Mouse (Mus musculus) erythroid progenitor cell, adult 5-6 weeks (primary cell): ENCODE results near the gene Cdan1. TPM values are rescaled to one million over a fixed set of nuclear protein-coding genes. Genes with fewer than 3 reads are reported as not detected.
A peak's percentile ranks its signal among the peaks of the same experiment; 100 is the strongest.

ENCODE experiments used
- ATAC-seq: replicated peaks from 2 replicates; pipeline ENCODE4 v1.8.0; 2016; ENCODE audit warnings: moderate number of reproducible peaks, mild to moderate bottlenecking, moderate TSS enrichment, inconsistent platforms; ENCODE audit not compliant: poor library complexity, low FRiP score, severe bottlenecking
- total RNA-seq, 2 experiments: library from RNA; stranded (forward) in 1 of 2; stranded (reverse) in 1 of 2; fragments of 150-400 nt in 1 of 2; fragments of 186-747, 209-891 nt in 1 of 2; gene quantifications; 2 replicates each; pipeline versions ENCODE4 v1.2.3 to v1.2.4; 2015 to 2017; ENCODE audit warnings: low replicate concordance in 2 of 2

Gene Cdan1
- 67.0 and 68.7 TPM in 2 replicates for total RNA-seq (2015; ENCODE audit: low replicate concordance)
- total RNA-seq (2017; ENCODE audit: low replicate concordance) = 76.3 and 114 TPM in 2 replicates

DNA sequence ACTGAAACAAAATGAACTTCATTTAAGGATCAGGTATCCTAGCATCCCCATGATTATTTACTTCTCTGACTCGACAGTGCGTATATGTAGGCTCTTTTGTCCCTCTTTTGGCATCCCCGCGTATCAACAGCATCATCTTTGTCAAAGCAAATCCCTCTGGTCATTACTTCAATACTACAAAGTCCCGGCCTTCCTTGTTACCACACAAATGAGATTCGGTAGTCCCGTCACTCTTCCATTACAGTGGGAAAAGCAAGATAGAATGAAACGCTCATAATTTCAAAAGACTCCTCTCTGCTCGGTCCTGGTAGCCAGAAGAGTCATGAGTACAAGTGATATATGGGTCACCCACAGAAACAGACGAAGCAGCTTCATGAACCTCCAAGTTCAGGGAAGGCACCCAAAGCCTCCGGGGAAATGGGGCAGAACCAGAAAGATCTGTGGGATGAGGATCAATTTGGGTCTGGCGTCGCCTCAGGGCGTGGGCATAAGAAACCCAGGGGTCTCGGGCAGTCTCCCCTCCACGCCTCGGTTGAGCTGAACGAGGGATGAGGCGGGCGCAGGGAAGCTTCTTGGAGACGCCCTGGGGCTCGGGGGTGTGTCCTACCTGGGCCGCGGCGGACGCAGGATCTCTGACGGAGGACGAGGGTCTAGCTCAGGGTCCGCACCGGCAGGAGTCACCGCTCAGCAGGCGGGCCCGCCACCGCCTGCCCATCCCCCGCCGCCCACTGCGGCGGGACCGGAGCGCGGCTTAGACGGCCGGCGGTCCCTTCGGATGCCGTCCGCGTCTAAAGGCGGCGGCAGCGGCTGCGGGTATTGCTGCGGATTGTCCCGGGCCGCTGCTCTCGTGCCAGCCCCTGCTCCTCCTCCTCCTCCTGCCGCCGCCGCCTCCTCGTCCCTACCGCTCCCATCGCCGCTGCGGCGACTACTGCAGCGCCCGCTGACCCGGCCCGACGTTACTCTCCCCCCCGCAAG, at the start of gene Cdan1:
Cdan1 (minus strand) TSS at position 680 of the 975 bp plus-strand sequence.
- ATAC-seq = peak; percentile 69

DNA sequence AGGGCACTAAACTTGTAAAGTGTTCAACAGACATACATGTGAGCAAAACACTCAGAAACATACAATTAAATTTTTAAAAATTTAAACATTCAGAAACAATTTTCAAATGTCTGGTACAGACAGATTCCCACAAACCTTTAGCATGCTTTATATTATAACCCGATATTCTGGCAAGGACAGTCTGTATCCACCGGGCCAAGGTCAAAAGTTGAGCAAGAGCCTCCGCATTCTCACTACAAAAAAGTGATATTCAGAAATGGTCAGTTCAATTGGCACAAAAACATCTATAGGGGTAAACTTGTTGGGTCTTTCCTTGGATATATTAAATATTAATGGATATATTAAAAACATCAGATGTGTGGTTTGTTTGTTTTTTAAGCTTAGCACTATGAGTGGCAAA, 46.4 kb upstream of the Cdan1 start:
- no peak for ATAC-seq

DNA sequence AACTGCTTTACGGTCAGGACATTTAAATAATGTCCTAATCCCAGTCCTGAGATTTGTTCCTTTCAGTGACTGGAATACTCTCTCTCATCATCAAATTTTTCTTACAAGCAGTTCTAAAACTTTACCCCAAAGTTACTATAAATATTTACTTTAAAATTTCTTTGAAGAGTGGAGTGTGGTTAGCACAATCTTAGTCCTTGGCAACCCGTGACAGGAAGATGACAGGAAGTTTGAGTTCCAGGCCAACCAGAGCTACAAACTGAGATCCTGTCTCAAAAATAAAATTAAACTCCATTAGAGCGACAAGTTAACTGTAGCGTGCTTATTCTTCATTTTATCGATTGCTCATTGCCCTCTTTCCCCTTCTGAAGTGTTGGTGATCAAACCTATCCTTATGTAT, 37.7 kb upstream of the Cdan1 start:
- no peak for ATAC-seq

DNA sequence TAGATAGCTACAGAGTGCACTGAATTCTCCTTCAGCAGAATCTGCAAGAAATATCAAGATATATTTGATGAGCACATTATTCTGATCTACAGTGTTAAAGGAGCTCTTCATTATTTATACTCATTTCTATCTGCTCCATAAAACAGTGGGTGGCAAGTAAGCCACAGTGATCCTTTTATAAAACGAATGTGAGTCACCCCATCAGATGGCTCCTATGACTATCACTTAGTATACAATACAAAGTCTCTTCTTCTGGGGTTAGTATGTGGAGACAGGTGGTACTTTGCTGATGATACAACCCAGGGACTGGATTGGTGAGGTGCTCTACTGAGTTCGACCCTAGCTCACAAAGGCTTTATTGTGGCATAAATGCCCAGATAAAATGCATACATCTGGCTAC, 23.3 kb upstream of the Cdan1 start:
- ATAC-seq = no peak

DNA sequence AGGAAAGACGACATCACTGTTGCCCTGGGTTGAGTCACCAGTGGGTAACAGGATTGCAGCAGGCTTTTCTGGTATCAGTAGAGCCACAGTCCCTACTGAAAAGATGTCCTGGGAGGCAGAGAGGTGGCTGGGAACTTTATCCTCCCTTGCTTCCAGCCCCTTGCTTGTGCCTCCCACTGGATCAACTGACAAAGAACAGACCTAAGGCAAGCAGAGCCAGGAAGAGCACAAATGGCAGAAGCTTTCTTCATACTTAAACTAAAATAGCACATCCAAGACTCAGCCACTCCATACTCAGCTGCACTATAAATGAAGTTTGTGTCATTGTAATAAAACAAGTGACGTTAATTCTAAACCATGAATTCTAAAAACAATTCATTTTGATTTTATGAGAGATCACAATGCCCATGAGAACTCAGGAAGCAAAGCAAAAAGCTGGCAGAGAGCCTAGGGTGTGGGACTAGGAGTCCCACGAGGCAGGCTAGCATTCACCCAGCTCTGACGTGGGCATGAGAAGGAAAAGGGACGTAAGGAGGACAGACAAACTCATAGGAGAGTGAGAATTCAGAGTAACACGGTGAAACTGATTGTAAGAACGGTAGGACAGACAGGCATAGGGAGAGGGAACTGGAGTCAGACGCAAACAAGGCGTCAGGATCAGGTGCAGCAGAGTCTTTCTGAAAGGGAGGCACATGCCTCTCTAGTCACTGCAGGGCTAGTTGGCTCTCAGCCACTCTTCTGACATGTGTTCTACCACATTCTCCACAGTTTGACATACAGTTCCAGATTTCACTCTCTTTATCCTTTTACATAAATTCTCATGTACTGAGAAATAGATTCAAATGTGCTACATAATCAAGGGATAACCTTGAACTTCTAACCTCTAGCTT, 21.8 kb upstream of the Cdan1 start:
- no peak for ATAC-seq

DNA sequence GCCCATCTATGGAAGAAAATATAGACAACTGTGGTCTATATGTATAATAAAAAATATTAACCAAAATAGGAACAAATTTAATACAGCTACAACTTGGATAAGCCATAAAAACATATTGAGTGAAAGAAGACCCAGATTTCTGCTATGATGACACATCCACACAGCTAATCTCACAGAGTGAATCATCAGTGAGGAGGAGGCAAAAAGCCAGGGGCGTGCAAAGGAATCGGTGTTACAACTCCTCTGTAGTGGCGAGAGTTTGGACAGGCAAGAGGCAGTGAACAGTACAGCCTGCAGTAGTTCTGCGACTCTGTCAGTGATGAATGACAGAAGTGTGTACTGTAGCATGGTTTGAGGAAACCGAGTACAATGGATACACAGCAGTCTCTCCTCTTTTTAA, 17.4 kb upstream of the Cdan1 start:
- ATAC-seq = no peak

DNA sequence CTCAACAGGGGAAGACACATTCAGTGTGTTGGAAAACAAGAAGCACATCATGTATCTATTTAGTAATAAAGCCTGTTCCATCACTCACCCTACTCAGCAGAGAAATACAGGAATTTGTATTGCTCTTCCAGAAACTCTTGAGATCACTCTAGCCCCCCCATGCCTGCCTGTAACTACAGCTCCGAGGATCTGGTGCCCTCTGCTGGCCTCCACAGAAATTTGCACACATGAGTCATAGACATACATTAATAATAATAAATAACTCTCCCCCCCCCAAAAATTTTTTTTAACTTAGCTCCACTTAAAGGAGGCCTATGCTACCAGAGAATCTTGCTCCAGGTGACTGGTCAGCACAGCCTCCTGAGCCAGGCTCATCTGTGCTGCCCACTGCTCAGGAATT, 16.6 kb upstream of the Cdan1 start:
- peak; percentile 63; the same call in 1 of the 2 replicates for ATAC-seq

DNA sequence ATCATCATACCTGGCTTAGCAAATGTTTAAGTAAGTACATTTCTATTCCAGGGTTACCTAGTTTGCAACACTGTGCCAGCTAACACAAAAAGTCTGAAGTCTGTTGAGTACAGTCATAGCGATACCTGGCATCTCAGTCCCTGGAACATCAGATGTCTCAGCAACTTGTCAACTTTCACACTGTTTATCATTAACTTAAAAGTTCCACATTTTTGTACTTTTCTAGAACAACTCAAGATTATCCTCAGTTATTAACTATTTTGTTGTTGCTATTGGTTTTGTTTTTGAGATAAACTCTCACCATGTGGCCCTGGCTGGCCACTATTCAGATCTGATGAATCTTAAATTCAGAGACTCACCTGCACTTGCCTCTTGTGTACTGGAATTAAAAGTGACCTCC, 13.5 kb upstream of the Cdan1 start:
- ATAC-seq = no peak

DNA sequence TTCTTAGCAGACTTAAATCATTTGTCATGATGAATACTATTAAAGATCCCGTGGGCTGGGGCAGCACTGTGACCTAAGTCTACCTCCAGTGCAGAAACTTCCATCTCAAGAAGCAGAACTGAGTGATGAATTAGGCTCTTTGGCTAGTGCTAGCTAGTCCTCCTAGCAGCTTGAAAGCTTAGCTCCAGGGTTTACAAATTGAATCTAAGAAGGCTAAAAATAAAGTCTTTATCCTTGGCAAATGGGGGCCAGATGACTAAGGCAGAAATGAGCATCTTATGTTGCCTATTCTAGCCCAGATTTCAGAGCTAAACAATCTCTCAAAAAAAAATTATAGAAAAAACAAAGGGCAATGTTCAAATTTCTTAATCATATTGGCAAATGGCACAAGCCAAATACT, 10.8 kb upstream of the Cdan1 start:
- no peak for ATAC-seq

DNA sequence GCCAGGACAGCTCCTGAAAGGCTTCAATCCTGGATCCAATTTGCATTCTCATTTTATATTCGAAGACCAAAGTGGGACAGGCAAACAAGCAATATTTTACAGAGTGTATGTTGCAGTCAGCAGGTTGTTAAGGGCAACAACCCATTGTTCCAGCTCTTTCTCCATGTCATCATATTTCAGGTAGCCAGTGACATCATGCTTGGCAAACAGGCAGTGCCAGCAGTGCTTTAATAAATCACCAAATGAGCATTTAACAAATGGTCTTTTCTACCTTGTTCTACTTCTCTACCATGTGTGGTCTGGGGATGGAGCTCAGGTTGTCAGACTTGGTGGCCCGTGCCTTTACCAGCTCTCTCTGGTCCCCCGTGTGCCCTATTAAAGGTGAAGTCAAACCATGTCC, 8.2 kb upstream of the Cdan1 start:
- ATAC-seq = no peak

DNA sequence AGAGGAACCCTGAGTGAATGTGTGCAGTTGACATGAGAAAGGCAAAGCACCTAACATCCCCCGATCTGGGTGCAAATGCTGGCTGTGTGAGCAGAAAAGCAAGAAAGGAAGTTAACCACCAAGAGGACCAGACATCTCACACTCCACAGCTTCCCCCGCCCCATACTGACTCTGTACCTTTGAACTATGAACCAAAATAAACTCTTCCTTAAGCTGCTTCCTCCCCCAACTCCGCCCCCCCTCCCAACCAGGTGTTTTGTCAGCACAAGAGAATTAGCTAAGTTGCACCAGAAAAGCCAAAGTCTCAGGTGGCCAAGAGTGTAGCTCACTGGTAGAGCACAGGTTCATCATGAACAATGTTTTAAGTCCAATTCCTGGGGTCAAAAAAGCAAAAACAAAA, 3.2 kb upstream of the Cdan1 start:
- ATAC-seq = no peak

DNA sequence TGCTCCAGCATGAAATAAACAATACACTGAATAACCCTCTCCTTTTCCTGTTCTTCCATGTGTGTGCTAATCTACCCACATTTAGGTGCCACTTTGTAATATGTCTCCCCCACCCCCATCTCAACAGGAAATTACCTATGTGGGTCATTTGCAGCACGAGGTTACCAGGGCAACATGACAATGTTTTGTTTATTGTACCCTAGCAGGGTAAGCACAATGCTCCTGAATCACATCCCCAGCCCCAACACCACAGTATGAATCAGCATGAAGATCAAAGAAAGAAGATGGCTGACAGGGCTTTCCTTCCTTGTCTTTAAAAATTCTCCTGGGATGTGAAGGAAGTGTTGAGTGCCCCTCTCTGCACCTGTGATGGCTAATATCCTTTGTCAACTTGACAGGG, 2.7 kb upstream of the Cdan1 start:
- ATAC-seq = no peak

DNA sequence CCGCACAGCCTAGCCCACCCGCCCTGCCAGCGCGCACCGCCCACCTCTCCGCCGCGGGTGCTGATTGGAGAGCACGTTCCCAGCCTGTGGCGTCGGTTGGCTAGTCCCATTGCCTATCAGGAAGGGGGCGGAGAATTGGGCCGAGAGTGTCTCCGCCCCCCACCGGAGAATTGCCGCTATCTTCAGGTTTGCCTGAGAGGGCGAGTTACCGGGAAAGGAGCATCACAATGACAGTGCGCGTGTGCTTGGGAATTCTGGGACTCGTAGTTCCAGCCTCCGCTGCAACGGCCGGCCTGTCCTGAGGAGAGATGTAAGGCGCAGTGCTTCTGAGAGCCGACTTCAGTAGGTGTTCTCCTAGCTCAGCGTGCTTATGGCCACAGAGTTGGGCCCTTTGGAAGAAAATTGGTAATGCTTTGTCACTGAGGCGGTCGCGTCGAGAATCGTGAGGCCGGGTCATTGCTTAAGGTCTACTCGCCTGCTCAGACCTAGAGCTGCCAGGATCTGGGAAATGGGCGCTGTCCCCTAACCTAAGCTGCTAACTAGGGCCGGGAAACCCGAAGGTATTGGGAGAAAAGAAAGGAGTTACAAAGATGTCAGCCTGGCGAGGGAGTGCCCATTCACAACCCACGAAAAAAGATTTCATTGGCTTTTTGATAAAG, 625 bp upstream of the Cdan1 start, which contains the start of gene Ttbk2:
Ttbk2 (minus strand) TSS at position 181 of the 659 bp plus-strand sequence.
- peak; percentile 98 for ATAC-seq

DNA sequence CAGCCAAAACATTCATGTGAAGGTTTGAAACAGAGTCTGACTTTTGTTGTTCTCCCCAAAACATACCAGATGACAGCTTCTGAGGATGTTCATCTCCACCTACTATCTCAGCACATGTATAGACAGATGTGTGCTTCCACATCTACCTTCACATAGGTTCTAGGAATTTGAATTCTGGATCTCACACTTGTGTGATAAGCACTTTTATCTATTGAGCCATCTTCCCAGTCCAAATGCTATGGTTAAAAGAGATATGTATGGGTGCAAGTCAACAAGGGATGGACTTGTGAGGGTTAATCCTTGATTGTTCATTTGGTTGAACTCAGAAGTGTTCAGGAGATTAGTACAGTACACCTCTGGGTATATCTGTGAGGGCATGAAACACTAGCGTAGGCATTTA, 4.6 kb downstream of the Cdan1 start:
- ATAC-seq = no peak

DNA sequence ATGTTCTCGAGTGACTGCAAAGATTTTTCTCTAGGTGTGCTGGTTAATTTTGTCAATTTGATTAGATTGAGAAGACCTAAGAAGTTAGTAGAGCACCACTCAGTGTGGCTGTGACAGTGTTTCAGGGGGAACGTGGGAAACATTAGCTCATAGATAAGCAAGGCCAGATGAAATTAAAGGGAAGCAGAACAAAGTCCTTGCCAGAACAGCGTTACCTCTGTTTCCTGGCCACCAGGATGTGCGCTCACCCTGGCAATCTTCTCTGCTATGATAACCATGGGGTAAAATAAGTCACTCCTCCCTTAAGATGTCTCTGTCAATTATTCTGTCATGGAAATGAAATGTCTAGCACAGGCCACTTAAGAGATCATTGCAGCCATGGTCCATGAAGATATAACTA, 5.9 kb downstream of the Cdan1 start:
- no peak for ATAC-seq

DNA sequence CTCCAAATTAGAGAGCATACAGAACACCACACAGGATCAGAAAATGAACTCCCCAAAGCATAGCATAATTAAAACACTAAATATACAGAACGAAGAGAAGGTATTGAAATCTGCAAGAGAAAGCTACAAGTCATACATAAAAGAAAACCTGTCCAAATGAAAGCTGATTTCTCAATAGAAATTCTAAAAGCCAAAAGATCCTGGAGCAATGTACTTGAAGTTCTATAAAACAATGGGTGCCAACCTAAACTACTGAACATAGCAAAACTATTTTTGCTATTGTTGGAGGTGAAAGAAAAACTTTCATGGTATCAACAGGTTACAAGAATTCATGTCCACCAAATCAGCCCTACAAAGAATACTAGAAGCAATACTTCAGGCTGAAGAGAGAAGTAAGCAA, 8.7 kb downstream of the Cdan1 start:
- ATAC-seq = no peak

DNA sequence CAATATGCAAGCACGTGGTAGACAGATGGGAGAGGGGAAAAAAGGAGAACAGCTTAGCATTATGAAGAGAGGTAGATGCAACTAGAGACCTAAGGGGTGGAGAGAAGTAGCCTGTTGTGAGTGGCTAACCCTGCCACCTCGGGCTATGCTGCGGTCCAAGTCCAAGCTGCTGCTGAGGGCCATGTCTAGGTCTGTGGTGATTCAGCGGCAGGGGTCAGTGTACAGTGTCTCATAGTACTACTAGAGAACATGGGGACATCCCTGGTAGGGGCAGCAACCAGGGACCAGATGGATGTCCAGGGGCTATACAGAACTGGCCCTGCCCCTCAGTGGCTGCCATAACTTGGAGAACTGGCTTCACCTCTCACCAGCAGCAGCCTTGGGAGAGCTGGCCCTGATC, 14.8 kb downstream of the Cdan1 start:
- no peak for ATAC-seq

DNA sequence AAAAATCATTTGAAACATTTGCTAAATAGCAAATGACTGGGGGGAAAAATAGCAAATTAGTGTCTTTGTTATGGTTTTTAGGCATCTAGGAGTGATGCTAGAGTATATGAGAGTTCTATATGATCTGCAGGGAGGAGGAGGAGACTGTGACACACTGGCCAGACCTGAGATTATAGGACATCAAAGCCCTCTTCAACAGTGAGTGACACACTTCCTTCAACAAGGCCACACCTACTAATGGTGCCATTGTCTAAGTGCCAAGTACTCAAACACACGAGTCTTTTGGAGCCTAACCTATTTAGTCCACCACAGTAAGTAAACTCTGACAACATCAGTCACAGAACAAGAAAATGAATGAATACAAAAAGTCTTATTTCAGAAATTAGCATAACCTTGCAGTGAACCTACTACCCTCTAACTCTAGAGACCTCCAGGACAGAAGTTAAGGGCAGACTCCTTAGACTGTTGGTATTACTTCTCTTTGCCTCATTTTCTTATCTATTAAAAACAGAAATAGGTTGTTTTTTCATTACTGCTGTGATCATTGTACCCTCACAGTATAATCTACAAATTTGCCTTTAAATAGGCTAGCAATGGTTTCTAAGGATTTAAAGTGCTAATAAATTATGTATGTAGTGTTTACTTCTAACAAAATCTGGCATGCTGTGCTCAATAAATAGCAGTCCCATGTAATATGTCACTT, 22.8 kb downstream of the Cdan1 start:
- peak; percentile 71 for ATAC-seq

DNA sequence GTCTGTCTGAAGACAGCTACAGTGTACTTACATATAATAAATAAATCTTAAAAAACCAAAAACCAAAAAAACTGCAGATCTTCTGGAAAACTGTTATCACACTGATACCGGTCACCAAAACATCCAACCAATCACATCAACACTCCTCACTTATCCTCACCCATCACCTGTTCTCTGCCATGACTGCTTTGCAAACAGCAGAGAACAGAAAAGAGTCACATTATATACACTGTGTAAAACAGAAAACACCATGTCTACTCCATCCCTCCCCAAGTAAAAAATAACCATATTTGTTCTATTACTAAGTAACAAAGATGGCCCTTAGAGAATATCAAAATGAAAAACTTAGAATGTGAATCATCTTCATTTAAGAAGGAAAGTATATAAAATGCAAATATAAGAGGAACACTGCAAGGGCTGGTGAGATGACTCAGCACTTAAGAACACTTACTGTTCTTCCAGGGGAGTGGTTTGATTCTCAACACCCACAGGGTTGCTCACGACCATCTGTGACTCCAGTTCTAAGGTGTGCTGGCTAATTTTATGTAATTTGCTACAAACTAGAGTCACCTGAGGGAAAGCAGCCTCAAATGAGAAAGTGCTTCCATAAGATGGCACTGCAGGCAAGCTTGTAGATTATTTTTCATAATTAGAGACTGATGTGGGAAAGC, 79.5 kb downstream of the Cdan1 start:
- ATAC-seq = no peak
